Mouse (Mus musculus): ENCODE results near the gene Med15. TPM values are rescaled to one million over a fixed set of nuclear protein-coding genes. Genes with fewer than 3 reads are reported as not detected.

Gene Med15
- polyA plus RNA-seq, 1 experiment from 2014 or later: 48.0 TPM

- peaks cover 39% of the 10 kb centered on the region for H3K36me3 ChIP-seq
- H3K4me3 ChIP-seq: peak within 1 kb of the TSS; percentile 56
- H3K9ac ChIP-seq (replicated peaks): peak within 1 kb of the TSS; percentile 75
- H3K4me1 ChIP-seq: peaks cover 15% of the 10 kb centered on the region
- no peaks in the 10 kb centered on the region for H3K9me3 ChIP-seq
- ATAC-seq (ENCODE audit: low FRiP score, low read depth): peak; percentile 96
- H3K4me2 ChIP-seq (replicated peaks): peak within 1 kb of the TSS; percentile 93
- 3% methylated on average over 61 of the region's 65 CpGs for WGBS
- no peak within 1 kb of the TSS for H3K27ac ChIP-seq (replicated peaks)
- 0 out of 2 replicates have a peak, but pooled peaks cover 2% of the 10 kb centered on the region for H3K27me3 ChIP-seq
These were observed 86.2 kb downstream of the Med15 start, which contains the start of gene Ccdc74a for GRCm38 (mm10) chr16:17646310-17647114. Gene Ccdc74a, plus strand, starts transcription at chr16:17646470.

- Histone ChIP-seq H3K4me3 (no peak overlapping the region), H3K9me3 (no peaks in the 10 kb centered on the region), H3K36me3 (peaks cover 51% of the 10 kb centered on the region), H3K9ac (replicated peaks) (no peak overlapping the region), H3K4me1 (peaks cover 15% of the 10 kb centered on the region), H3K27ac (replicated peaks) (no peak overlapping the region), H3K27me3 (0 out of 2 replicates have a peak, but pooled peaks cover 2% of the 10 kb centered on the region), H3K4me2 (replicated peaks) (no peak overlapping the region)
- no peak for ATAC-seq (ENCODE audit: low FRiP score, low read depth)
- WGBS: 91% methylated on average over 4 of the region's 4 CpGs
These were observed 89.2 kb downstream of the Med15 start for GRCm38 (mm10) chr16:17643437-17643990.

GRCm38 (mm10) chr16:17642311-17642710 is 90.4 kb downstream of the Med15 start:
- Histone ChIP-seq H3K4me1 (peaks cover 12% of the 10 kb centered on the region), H3K27ac (replicated peaks) (no peak overlapping the region), H3K9ac (replicated peaks) (no peak overlapping the region), H3K36me3 (peaks cover 60% of the 10 kb centered on the region), H3K4me2 (replicated peaks) (no peak overlapping the region), H3K4me3 (no peak overlapping the region), H3K9me3 (no peaks in the 10 kb centered on the region), H3K27me3 (0 out of 2 replicates have a peak, but pooled peaks cover 1% of the 10 kb centered on the region)
- WGBS: 85% methylated on average over 8 of the region's 8 CpGs
- ATAC-seq (ENCODE audit: low FRiP score, low read depth): no peak

GRCm38 (mm10) chr16:17641301-17641700 is 91.4 kb downstream of the Med15 start:
- H3K36me3 ChIP-seq: peaks cover 64% of the 10 kb centered on the region
- H3K9ac ChIP-seq (replicated peaks): no peak overlapping the region
- H3K4me2 ChIP-seq (replicated peaks): no peak overlapping the region
- no peaks in the 10 kb centered on the region for H3K27me3 ChIP-seq
- H3K9me3 ChIP-seq: no peaks in the 10 kb centered on the region
- 87% methylated on average over 6 of the region's 6 CpGs for WGBS
- ATAC-seq (ENCODE audit: low FRiP score, low read depth): no peak
- no peak overlapping the region for H3K27ac ChIP-seq (replicated peaks)
- H3K4me1 ChIP-seq: peaks cover 2% of the 10 kb centered on the region; the same call in 1 of the 2 replicates
- H3K4me3 ChIP-seq: no peak overlapping the region

- WGBS: 90% methylated on average over 9 of the region's 9 CpGs
- Histone ChIP-seq H3K4me2 (replicated peaks) (no peak overlapping the region), H3K4me3 (no peak overlapping the region), H3K27ac (replicated peaks) (no peak overlapping the region), H3K27me3 (no peaks in the 10 kb centered on the region), H3K9ac (replicated peaks) (no peak overlapping the region), H3K4me1 (no peaks in the 10 kb centered on the region), H3K36me3 (peaks cover 69% of the 10 kb centered on the region), H3K9me3 (no peaks in the 10 kb centered on the region)
- ATAC-seq (ENCODE audit: low FRiP score, low read depth): no peak
These were observed 92.0 kb downstream of the Med15 start for GRCm38 (mm10) chr16:17640706-17641105.

DNA sequence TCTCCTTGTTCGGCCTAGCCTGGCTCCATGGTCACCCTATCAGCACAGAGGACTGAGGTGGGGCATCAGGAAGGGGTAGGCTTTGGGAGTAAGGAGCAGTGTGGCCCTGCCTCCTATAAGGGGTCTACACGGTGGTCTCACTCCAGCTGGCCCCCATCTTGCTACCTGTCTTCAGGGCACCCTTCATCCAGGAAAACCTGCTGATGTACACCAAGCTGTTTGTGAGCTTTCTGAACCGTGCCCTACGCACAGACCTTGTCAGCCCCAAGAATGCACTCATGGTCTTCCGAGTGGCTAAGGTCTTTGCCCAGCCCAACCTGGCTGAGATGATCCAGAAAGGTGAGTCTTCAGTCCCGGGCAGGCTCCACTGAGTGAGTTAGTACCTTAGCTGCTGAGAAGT is 92.7 kb downstream of the Med15 start:
- Histone ChIP-seq H3K4me3 (no peak overlapping the region), H3K4me2 (replicated peaks) (no peak overlapping the region), H3K27ac (replicated peaks) (no peak overlapping the region), H3K9ac (replicated peaks) (no peak overlapping the region), H3K9me3 (no peaks in the 10 kb centered on the region), H3K27me3 (no peaks in the 10 kb centered on the region), H3K36me3 (peaks cover 69% of the 10 kb centered on the region), H3K4me1 (no peaks in the 10 kb centered on the region)
- 99% methylated on average over 6 of the region's 6 CpGs for WGBS
- no peak for ATAC-seq (ENCODE audit: low FRiP score, low read depth)

DNA sequence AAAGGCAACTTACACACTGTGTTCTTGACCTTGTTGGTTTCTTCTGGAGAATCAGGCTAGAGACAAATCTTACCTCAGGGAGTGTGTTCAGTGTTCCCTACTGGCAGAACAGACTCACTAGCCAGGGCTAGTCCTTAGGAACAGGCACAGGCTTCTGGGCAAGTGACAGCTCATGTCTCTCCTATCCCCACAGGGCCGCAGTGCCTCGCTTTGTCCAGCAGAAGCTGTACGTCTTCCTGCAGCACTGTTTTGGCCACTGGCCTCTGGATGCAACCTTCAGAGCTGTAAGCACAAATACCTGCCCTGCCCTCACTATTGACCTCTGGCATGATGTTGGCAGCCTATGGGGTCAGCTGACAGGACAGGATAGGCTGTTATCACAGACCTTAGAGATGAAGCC is 93.6 kb downstream of the Med15 start:
- WGBS: 92% methylated on average over 3 of the region's 3 CpGs
- H3K27ac ChIP-seq (replicated peaks): no peak overlapping the region
- no peaks in the 10 kb centered on the region for H3K9me3 ChIP-seq
- ATAC-seq (ENCODE audit: low FRiP score, low read depth): no peak
- peaks cover 73% of the 10 kb centered on the region for H3K36me3 ChIP-seq
- no peak overlapping the region for H3K4me3 ChIP-seq
- H3K9ac ChIP-seq (replicated peaks): no peak overlapping the region
- no peak overlapping the region for H3K4me2 ChIP-seq (replicated peaks)
- H3K27me3 ChIP-seq: no peaks in the 10 kb centered on the region
- no peaks in the 10 kb centered on the region for H3K4me1 ChIP-seq

GRCm38 (mm10) chr16:17638036-17638628 is 94.6 kb downstream of the Med15 start:
- ATAC-seq (ENCODE audit: low FRiP score, low read depth): no peak
- peaks cover 77% of the 10 kb centered on the region for H3K36me3 ChIP-seq
- WGBS: 96% methylated on average over 9 of the region's 9 CpGs

DNA sequence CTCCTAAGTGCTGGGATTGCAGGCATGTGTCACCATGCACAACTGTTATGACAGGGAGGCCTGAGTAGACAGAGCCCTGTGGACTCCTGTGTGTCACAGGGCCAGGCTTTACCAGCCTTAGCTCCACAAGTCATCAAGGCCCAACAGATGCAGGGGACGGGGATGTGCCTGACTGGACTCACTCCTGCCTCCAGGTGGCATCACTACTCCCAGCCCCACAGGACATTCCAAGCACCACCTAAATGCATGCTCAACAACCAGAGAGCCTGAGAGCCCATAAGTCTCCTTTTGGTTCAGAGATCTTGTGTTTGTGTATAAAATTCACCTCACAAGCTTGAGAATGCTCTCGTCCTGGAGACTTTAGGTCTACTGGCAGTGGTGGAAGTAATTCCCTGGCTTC is 95.1 kb downstream of the Med15 start:
- no peak overlapping the region for H3K4me3 ChIP-seq
- no peak overlapping the region for H3K27ac ChIP-seq (replicated peaks)
- H3K36me3 ChIP-seq: peaks cover 77% of the 10 kb centered on the region
- ATAC-seq (ENCODE audit: low FRiP score, low read depth): no peak
- H3K9me3 ChIP-seq: no peaks in the 10 kb centered on the region
- H3K4me2 ChIP-seq (replicated peaks): no peak overlapping the region
- H3K4me1 ChIP-seq: no peaks in the 10 kb centered on the region
- H3K27me3 ChIP-seq: no peaks in the 10 kb centered on the region
- WGBS: 75% methylated on average over 2 of the region's 2 CpGs
- no peak overlapping the region for H3K9ac ChIP-seq (replicated peaks)

More at GRCm38 (mm10) chr16:17638036-17638628, 94.6 kb downstream of the Med15 start:
- Histone ChIP-seq H3K9ac (replicated peaks) (no peak overlapping the region), H3K9me3 (no peaks in the 10 kb centered on the region), H3K4me3 (no peak overlapping the region), H3K27me3 (no peaks in the 10 kb centered on the region), H3K27ac (replicated peaks) (no peak overlapping the region), H3K4me2 (replicated peaks) (no peak overlapping the region), H3K4me1 (no peaks in the 10 kb centered on the region)

DNA sequence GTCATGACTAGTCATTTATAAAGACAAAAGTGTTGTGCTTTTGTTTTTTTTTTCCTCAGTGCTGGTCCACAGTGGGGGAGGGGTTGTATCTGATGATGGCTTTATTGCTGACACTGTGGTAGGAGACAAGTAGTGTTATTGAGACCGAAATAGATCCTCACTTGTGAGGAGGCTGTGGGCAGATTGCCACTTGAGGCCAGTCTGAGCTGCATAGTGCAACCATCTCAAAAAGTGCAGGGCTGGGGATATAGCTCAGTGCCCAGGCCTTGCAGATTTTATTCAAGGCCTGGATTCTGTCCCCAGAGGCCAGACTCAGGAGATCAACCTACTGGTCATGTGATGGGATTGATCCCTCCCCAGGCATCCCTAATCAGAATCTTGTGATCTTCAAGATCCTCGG is 95.8 kb downstream of the Med15 start:
- H3K9me3 ChIP-seq: no peaks in the 10 kb centered on the region
- WGBS: 89% methylated on average over 2 of the region's 2 CpGs
- H3K9ac ChIP-seq (replicated peaks): no peak overlapping the region
- no peaks in the 10 kb centered on the region for H3K27me3 ChIP-seq
- no peak for ATAC-seq (ENCODE audit: low FRiP score, low read depth)
- no peak overlapping the region for H3K4me2 ChIP-seq (replicated peaks)
- peaks cover 77% of the 10 kb centered on the region for H3K36me3 ChIP-seq
- H3K27ac ChIP-seq (replicated peaks): no peak overlapping the region
- no peaks in the 10 kb centered on the region for H3K4me1 ChIP-seq
- H3K4me3 ChIP-seq: no peak overlapping the region

GRCm38 (mm10) chr16:17633481-17634181 is 99.1 kb downstream of the Med15 start:
- Histone ChIP-seq H3K9me3 (no peaks in the 10 kb centered on the region), H3K36me3 (peaks cover 76% of the 10 kb centered on the region), H3K4me3 (no peak overlapping the region), H3K27me3 (no peaks in the 10 kb centered on the region), H3K4me1 (no peaks in the 10 kb centered on the region), H3K9ac (replicated peaks) (no peak overlapping the region), H3K27ac (replicated peaks) (no peak overlapping the region), H3K4me2 (replicated peaks) (no peak overlapping the region)
- no peak for ATAC-seq (ENCODE audit: low FRiP score, low read depth)
- 74% methylated on average over 8 of the region's 8 CpGs for WGBS

- ATAC-seq (ENCODE audit: low FRiP score, low read depth): no peak
- 89% methylated on average over 2 of the region's 2 CpGs for WGBS
- Histone ChIP-seq H3K4me2 (replicated peaks) (no peak overlapping the region), H3K36me3 (peaks cover 78% of the 10 kb centered on the region), H3K9ac (replicated peaks) (no peak overlapping the region), H3K27ac (replicated peaks) (no peak overlapping the region), H3K9me3 (no peaks in the 10 kb centered on the region), H3K4me3 (no peak overlapping the region), H3K27me3 (no peaks in the 10 kb centered on the region), H3K4me1 (no peaks in the 10 kb centered on the region)
These were observed 100.1 kb downstream of the Med15 start for GRCm38 (mm10) chr16:17632580-17632979.

Measured in midbrain, embryonic 12.5 days (tissue).